Mouse (Mus musculus) embryonic fibroblast, embryonic 13.5 days (primary cell): ENCODE measurements around the gene Vamp5.

ENCODE experiments used
- CTCF ChIP-seq: IDR thresholded peaks from 2 replicates; pipeline ENCODE4 v1.5.1; 2011; ENCODE audit warnings: mild to moderate bottlenecking, control low read depth, low read length, moderate library complexity, borderline replicate concordance; ENCODE audit not compliant: insufficient read depth
- POLR2A ChIP-seq: IDR thresholded peaks from 2 replicates; pipeline ENCODE4 v1.6.1; 2011; ENCODE audit warnings: low read depth, mild to moderate bottlenecking, control low read depth, low read length, moderate library complexity

DNA sequence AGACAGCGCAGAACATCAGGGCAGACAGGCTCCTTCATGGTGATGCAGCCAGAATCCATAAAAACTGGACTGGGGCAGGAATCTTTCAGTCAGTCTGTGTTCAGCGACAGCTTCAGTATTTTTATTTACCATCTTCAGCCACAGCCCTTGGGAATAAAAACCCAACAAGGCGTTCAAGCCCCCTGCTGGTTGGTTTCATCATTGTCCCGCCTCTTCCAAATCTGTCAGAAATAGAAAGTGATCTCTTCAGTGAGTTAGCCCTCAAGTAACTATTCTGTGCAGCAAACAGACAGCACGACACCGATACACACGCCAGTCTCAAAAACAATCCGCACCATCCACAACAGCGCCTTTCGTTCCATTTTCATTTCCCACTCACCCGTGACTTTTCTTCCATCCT lies 61.2 kb downstream of the Vamp5 start:
- TF ChIP-seq POLR2A, result no peak
- TF ChIP-seq CTCF, result 0 out of 2 replicates have a peak, but pooled peaks have one; percentile 13
